Mouse (Mus musculus) G1E-ER4 (cell line): ENCODE data around the gene Fbrsl1. TPM values are rescaled to one million over a fixed set of nuclear protein-coding genes. Genes with fewer than 3 reads are reported as not detected.

Source experiments
- GATA1 ChIP-seq: IDR thresholded peaks from one replicate; pipeline ENCODE4 v1.8.0; 2012; ENCODE audit warnings: low read length, inconsistent platforms
- polyA plus RNA-seq: library from polyadenylated mRNA; stranded (reverse); fragments of >175 nt; gene quantifications from 2 replicates; pipeline ENCODE4 v1.2.3, GENCODE M21; 2012

Gene Fbrsl1
- 95.7 and 117 TPM in 2 replicates for polyA plus RNA-seq

GRCm38 (mm10) chr5:110448436-110449134, at the start of gene Fbrsl1:
Fbrsl1 (minus strand) TSS chr5:110448503.
- no peak for TF ChIP-seq GATA1

GRCm38 (mm10) chr5:110498071-110498470, 49.8 kb upstream of the Fbrsl1 start:
- no peak for TF ChIP-seq GATA1

GRCm38 (mm10) chr5:110497556-110497955, 49.3 kb upstream of the Fbrsl1 start:
- no peak for TF ChIP-seq GATA1

DNA sequence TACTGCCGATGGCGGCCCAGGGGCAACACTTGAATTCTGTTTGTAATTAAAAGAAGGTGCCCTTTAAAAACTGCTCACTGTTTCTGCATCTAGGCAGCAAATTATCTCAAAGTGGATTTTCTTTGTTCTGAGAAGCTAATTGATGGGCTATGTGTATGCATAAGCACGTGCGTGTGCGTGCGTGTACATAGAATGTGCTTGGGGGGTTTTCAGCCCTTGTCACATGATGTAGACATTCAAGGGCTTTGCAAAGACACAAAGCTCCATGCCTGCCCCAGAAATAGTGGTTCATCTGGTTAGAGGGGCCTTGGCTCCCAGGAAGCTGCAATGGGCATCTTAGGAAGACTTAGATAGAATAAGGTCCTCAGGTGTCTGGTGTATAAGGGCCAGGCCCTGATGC, 46.7 kb upstream of the Fbrsl1 start:
- TF ChIP-seq GATA1, result no peak

DNA sequence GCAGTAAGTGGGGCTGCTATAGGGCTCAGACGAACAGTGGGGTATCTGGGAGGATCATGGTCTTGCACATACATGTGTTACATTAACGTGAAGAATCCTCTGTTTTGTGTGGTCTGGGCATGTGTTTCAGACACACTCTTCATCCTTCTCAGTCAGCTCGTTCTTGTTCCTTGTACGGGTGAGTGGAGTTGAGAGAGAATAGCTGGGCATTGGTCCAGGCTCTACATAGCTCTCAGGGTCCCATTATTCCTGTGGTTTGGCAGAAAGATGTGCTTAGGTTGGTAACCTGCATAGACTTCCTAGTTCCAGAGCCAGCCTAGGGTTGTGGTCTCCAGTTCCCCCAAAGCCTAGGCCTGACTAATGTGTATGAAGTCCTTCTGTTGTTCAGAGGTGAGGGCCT, 46.1 kb upstream of the Fbrsl1 start:
- no peak for TF ChIP-seq GATA1

GRCm38 (mm10) chr5:110493785-110494184, 45.5 kb upstream of the Fbrsl1 start:
- TF ChIP-seq GATA1, result no peak

- TF ChIP-seq GATA1, result no peak
Observed at GRCm38 (mm10) chr5:110489639-110490038, 41.3 kb upstream of the Fbrsl1 start.

- TF ChIP-seq GATA1, result no peak
Observed at GRCm38 (mm10) chr5:110487943-110488342, 39.6 kb upstream of the Fbrsl1 start.

DNA sequence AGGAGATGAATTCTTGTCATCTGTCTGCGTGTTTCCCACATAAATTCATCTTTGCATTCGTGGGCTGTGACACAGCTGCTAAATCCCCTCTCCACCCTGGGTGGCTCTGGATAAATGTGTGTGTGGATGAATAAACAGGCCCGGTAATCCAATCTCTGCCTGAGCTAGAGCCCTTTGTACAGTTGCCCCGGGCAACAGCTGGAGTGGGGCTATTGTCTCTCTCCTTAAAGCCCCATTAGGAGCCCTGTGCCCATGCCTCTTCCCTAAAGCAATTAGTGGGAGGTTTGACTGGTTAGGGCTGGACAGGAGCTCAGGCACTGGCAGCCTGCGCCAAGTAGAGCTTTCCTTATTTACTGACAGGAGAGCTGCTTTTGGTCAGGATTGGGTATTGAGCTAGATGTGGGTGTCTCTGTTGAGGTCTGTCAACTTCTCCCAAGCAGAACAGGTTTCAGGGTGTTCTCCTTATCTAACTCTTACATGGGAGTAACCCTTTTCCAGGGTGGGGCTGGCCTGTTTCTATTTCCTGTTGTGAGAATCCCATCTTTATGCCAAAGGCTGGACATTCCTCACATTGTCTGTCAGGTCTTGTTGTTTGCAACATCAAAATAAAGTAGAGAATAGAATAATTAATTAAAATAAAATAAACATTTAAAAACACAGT, 38.5 kb upstream of the Fbrsl1 start:
- TF ChIP-seq GATA1, result no peak

- no peak for TF ChIP-seq GATA1
Observed at GRCm38 (mm10) chr5:110484711-110485110, 36.4 kb upstream of the Fbrsl1 start.

DNA sequence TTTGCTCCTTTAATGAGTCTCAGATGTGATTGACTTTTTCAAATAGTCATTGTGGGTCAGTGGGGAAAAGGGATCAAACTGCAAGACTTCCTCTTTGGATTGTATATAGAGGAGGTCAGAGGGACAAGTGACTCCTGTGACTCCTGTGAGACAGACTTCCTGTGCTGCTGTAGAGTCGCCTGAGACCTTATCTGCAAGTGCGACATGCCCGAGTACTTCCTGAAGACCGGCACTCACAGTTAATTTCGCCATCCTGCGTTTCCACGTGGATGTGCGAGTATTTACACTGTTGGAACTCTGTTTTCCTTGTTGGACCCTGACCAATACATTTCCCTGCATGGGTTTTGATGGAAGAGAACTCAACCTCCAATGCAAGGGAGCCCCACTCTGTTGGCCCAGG, 30.9 kb upstream of the Fbrsl1 start:
- no peak for TF ChIP-seq GATA1

DNA sequence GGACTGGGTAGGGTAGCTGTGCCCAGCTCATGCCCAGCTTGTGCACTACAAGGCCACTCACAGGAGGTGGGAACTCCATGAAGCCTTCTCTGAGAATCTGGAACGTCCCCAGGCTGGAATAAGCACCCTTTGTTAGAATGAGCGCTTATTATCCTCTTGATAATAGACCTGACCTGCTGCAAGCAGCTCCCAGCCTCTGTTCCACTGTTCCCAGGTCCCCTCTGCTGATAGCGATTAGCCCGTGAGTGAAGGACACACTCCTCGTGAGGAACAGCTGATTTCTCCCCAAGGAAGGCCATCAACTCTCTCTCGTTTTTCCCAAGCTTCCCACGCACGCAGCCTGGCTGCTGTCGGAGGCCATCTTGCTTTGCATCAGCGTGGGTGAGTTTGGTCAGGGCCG, 25.9 kb upstream of the Fbrsl1 start:
- TF ChIP-seq GATA1, result no peak

GRCm38 (mm10) chr5:110472834-110473233, 24.5 kb upstream of the Fbrsl1 start:
- TF ChIP-seq GATA1, result no peak

GRCm38 (mm10) chr5:110471981-110472476, 23.7 kb upstream of the Fbrsl1 start:
- TF ChIP-seq GATA1, result no peak

DNA sequence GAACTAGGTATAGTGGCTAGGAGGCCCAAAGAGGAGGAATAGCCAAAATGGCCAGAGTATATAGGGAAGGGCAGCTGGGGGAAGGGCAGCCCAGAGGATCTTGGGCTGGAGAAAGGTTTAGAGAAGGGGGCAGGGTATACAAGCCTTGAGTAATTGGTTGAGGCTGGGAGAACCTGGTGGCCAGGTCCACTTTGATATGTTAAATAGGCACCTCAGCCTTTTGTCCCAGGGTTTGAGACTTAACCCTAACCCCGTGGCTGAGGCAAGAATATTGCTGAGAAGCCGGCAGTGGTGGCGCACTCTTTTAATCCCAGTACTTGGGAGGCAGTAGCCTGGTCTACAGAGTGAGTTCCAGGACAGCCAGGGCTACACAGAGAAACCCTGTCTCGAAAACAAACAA, 23.0 kb upstream of the Fbrsl1 start:
- no peak for TF ChIP-seq GATA1

GRCm38 (mm10) chr5:110469227-110469925, 21.1 kb upstream of the Fbrsl1 start:
- no peak for TF ChIP-seq GATA1
